Mouse (Mus musculus): ENCODE results near the gene Mvb12a. TPM values are rescaled to one million over a fixed set of nuclear protein-coding genes. Genes with fewer than 3 reads are reported as not detected.

The Mvb12a gene
- polyA plus RNA-seq, 1 experiment: 182 TPM

GRCm38 (mm10) chr8:71568941-71569340 lies 26.2 kb downstream of the Mvb12a start:
- TF ChIP-seq CTCF (IDR thresholded peaks at IDR 0.05; ENCODE audit: borderline replicate concordance, control insufficient read depth, extremely low read depth, insufficient read depth, low read length, poor library complexity): no peak
- TF ChIP-seq POLR2A (IDR thresholded peaks at IDR 0.05; ENCODE audit: control insufficient read depth, extremely low read depth, insufficient read depth, low read length, poor library complexity): no peak
- no peak for DNase-seq
- H3K4me1 ChIP-seq (replicated peaks; ENCODE audit: control insufficient read depth, insufficient read depth, low read length): peaks cover 36% of the 10 kb centered on the region
- peak overlapping the region; percentile 31; the same call in 1 of the 2 replicates for H3K27ac ChIP-seq (ENCODE audit: control insufficient read depth, insufficient read depth, low read length)
- no peaks in the 10 kb centered on the region for H3K27me3 ChIP-seq (ENCODE audit: control insufficient read depth, insufficient read depth, low read length)
- H3K4me3 ChIP-seq (ENCODE audit: control insufficient read depth, insufficient read depth, low read length): no peak overlapping the region
- WGBS: 85% methylated on average over 6 of the region's 6 CpGs
- no peaks in the 10 kb centered on the region for H3K36me3 ChIP-seq (ENCODE audit: control insufficient read depth, insufficient read depth, low read length)

- no peak for TF ChIP-seq POLR2A (IDR thresholded peaks at IDR 0.05; ENCODE audit: control insufficient read depth, extremely low read depth, insufficient read depth, low read length, poor library complexity)
- TF ChIP-seq CTCF (IDR thresholded peaks at IDR 0.05; ENCODE audit: borderline replicate concordance, control insufficient read depth, extremely low read depth, insufficient read depth, low read length, poor library complexity): no peak
- peaks cover 39% of the 10 kb centered on the region for H3K4me1 ChIP-seq (replicated peaks; ENCODE audit: control insufficient read depth, insufficient read depth, low read length)
- H3K27me3 ChIP-seq (ENCODE audit: control insufficient read depth, insufficient read depth, low read length): no peaks in the 10 kb centered on the region
- no peaks in the 10 kb centered on the region for H3K36me3 ChIP-seq (ENCODE audit: control insufficient read depth, insufficient read depth, low read length)
- H3K4me3 ChIP-seq (ENCODE audit: control insufficient read depth, insufficient read depth, low read length): peak overlapping the region; percentile 55
- WGBS: 8% methylated on average over 51 of the region's 51 CpGs
- H3K27ac ChIP-seq (ENCODE audit: control insufficient read depth, insufficient read depth, low read length): peak overlapping the region; percentile 31; the same call in 1 of the 2 replicates
- peak; percentile 60 for DNase-seq
Observed at GRCm38 (mm10) chr8:71569366-71570290, 26.9 kb downstream of the Mvb12a start.

- TF ChIP-seq POLR2A (IDR thresholded peaks at IDR 0.05; ENCODE audit: control insufficient read depth, extremely low read depth, insufficient read depth, low read length, poor library complexity) (no peak), CTCF (IDR thresholded peaks at IDR 0.05; ENCODE audit: borderline replicate concordance, control insufficient read depth, extremely low read depth, insufficient read depth, low read length, poor library complexity) (no peak)
- Histone ChIP-seq H3K4me1 (replicated peaks; ENCODE audit: control insufficient read depth, insufficient read depth, low read length) (peaks cover 39% of the 10 kb centered on the region), H3K27me3 (ENCODE audit: control insufficient read depth, insufficient read depth, low read length) (no peaks in the 10 kb centered on the region), H3K36me3 (ENCODE audit: control insufficient read depth, insufficient read depth, low read length) (no peaks in the 10 kb centered on the region), H3K27ac (ENCODE audit: control insufficient read depth, insufficient read depth, low read length) (peak overlapping the region; percentile 9; the same call in 1 of the 2 replicates), H3K4me3 (ENCODE audit: control insufficient read depth, insufficient read depth, low read length) (peak overlapping the region; percentile 55)
- WGBS: under 1% methylated on average over 41 of the region's 41 CpGs
- DNase-seq: peak; percentile 85
Observed at GRCm38 (mm10) chr8:71570291-71570954, 27.7 kb downstream of the Mvb12a start.

- Histone ChIP-seq H3K4me3 (ENCODE audit: control insufficient read depth, insufficient read depth, low read length) (no peak overlapping the region), H3K4me1 (replicated peaks; ENCODE audit: control insufficient read depth, insufficient read depth, low read length) (peaks cover 39% of the 10 kb centered on the region), H3K36me3 (ENCODE audit: control insufficient read depth, insufficient read depth, low read length) (no peaks in the 10 kb centered on the region), H3K27me3 (ENCODE audit: control insufficient read depth, insufficient read depth, low read length) (no peaks in the 10 kb centered on the region), H3K27ac (ENCODE audit: control insufficient read depth, insufficient read depth, low read length) (no peak overlapping the region)
- WGBS: 95% methylated on average over 2 of the region's 2 CpGs
- TF ChIP-seq CTCF (IDR thresholded peaks at IDR 0.05; ENCODE audit: borderline replicate concordance, control insufficient read depth, extremely low read depth, insufficient read depth, low read length, poor library complexity): no peak
- TF ChIP-seq POLR2A (IDR thresholded peaks at IDR 0.05; ENCODE audit: control insufficient read depth, extremely low read depth, insufficient read depth, low read length, poor library complexity): no peak
- DNase-seq: no peak
Observed at GRCm38 (mm10) chr8:71572077-71572476, 29.4 kb downstream of the Mvb12a start.

GRCm38 (mm10) chr8:71572847-71573633 lies 30.3 kb downstream of the Mvb12a start:
- H3K4me3 ChIP-seq (ENCODE audit: control insufficient read depth, insufficient read depth, low read length): no peak overlapping the region
- WGBS: 91% methylated on average over 9 of the region's 9 CpGs
- peaks cover 37% of the 10 kb centered on the region for H3K4me1 ChIP-seq (replicated peaks; ENCODE audit: control insufficient read depth, insufficient read depth, low read length)
- DNase-seq: no peak
- H3K36me3 ChIP-seq (ENCODE audit: control insufficient read depth, insufficient read depth, low read length): no peaks in the 10 kb centered on the region
- no peak for TF ChIP-seq CTCF (IDR thresholded peaks at IDR 0.05; ENCODE audit: borderline replicate concordance, control insufficient read depth, extremely low read depth, insufficient read depth, low read length, poor library complexity)
- TF ChIP-seq POLR2A (IDR thresholded peaks at IDR 0.05; ENCODE audit: control insufficient read depth, extremely low read depth, insufficient read depth, low read length, poor library complexity): no peak
- no peaks in the 10 kb centered on the region for H3K27me3 ChIP-seq (ENCODE audit: control insufficient read depth, insufficient read depth, low read length)
- H3K27ac ChIP-seq (ENCODE audit: control insufficient read depth, insufficient read depth, low read length): no peak overlapping the region

- WGBS: 88% methylated on average over 7 of the region's 7 CpGs
- no peak for DNase-seq
- no peaks in the 10 kb centered on the region for H3K27me3 ChIP-seq (ENCODE audit: control insufficient read depth, insufficient read depth, low read length)
- H3K4me1 ChIP-seq (replicated peaks; ENCODE audit: control insufficient read depth, insufficient read depth, low read length): peaks cover 30% of the 10 kb centered on the region
- TF ChIP-seq CTCF (IDR thresholded peaks at IDR 0.05; ENCODE audit: borderline replicate concordance, control insufficient read depth, extremely low read depth, insufficient read depth, low read length, poor library complexity) (no peak), POLR2A (IDR thresholded peaks at IDR 0.05; ENCODE audit: control insufficient read depth, extremely low read depth, insufficient read depth, low read length, poor library complexity) (no peak)
- H3K27ac ChIP-seq (ENCODE audit: control insufficient read depth, insufficient read depth, low read length): no peak overlapping the region
- no peaks in the 10 kb centered on the region for H3K36me3 ChIP-seq (ENCODE audit: control insufficient read depth, insufficient read depth, low read length)
- H3K4me3 ChIP-seq (ENCODE audit: control insufficient read depth, insufficient read depth, low read length): no peak overlapping the region
Observed at GRCm38 (mm10) chr8:71574426-71574825, 31.7 kb downstream of the Mvb12a start.

All from thymus, adult 2 months (tissue).